Mouse (Mus musculus): ENCODE results near the gene Sim1.

Sim1 gene

GRCm38 (mm10) chr10:50901601-50902475, 7.3 kb downstream of the Sim1 start:
- no peak for DNase-seq (ENCODE audit: low spot score in 2 of 2)

- no peak for DNase-seq (ENCODE audit: low spot score in 2 of 2)
Measured at GRCm38 (mm10) chr10:50902741-50903715, 8.5 kb downstream of the Sim1 start.

- DNase-seq (ENCODE audit: low spot score in 2 of 2): no peak
Measured at GRCm38 (mm10) chr10:50903846-50904763, 9.6 kb downstream of the Sim1 start.

GRCm38 (mm10) chr10:50904764-50905701, 10.5 kb downstream of the Sim1 start:
- no peak for DNase-seq (ENCODE audit: low spot score in 2 of 2)

GRCm38 (mm10) chr10:50910400-50910799, 15.8 kb downstream of the Sim1 start:
- DNase-seq (ENCODE audit: low spot score in 2 of 2): no peak

- DNase-seq (ENCODE audit: low spot score in 2 of 2): no peak
Measured at GRCm38 (mm10) chr10:50910861-50911410, 16.4 kb downstream of the Sim1 start.

GRCm38 (mm10) chr10:50915607-50916006, 21.1 kb downstream of the Sim1 start:
- no peak for DNase-seq (ENCODE audit: low spot score in 2 of 2)

- no peak for DNase-seq (ENCODE audit: low spot score in 2 of 2)
Measured at GRCm38 (mm10) chr10:50929281-50929680, 34.7 kb downstream of the Sim1 start.

- no peak for DNase-seq (ENCODE audit: low spot score in 2 of 2)
Measured at GRCm38 (mm10) chr10:50935673-50936072, 41.1 kb downstream of the Sim1 start.

GRCm38 (mm10) chr10:50973625-50974024, 79.1 kb downstream of the Sim1 start:
- no peak for DNase-seq (ENCODE audit: low spot score in 2 of 2)

- DNase-seq (ENCODE audit: low spot score in 2 of 2): no peak
Measured at GRCm38 (mm10) chr10:50981849-50982248, 87.3 kb downstream of the Sim1 start.

GRCm38 (mm10) chr10:50983620-50984019, 89.1 kb downstream of the Sim1 start:
- DNase-seq (ENCODE audit: low spot score in 2 of 2): no peak

GRCm38 (mm10) chr10:51007798-51008197, 113.2 kb downstream of the Sim1 start:
- no peak for DNase-seq (ENCODE audit: low spot score in 2 of 2)

- DNase-seq (ENCODE audit: low spot score in 2 of 2): no peak
Measured at GRCm38 (mm10) chr10:51011391-51012150, 117.0 kb downstream of the Sim1 start.

GRCm38 (mm10) chr10:51014901-51015300, 120.3 kb downstream of the Sim1 start:
- DNase-seq (ENCODE audit: low spot score in 2 of 2): no peak

- no peak for DNase-seq (ENCODE audit: low spot score in 2 of 2)
Measured at GRCm38 (mm10) chr10:51015362-51015761, 120.8 kb downstream of the Sim1 start.

GRCm38 (mm10) chr10:51023308-51024279, 129.0 kb downstream of the Sim1 start:
- DNase-seq (ENCODE audit: low spot score in 2 of 2): no peak

All from right cerebral cortex, postnatal 36 days (tissue).